Mouse (Mus musculus) heart, embryonic 16.5 days (tissue): ENCODE results near the gene Srp9. TPM values are rescaled to one million over a fixed set of nuclear protein-coding genes. Genes with fewer than 3 reads are reported as not detected.
A peak's percentile ranks its signal among the peaks of the same experiment; 100 is the strongest.

Experiments used
- ATAC-seq: fragments of 200-750 bp; cut with Nextera tagmentation; replicated peaks from 2 replicates; pipeline ENCODE4 v1.8.0; 2017; ENCODE audit warnings: moderate number of reproducible peaks; ENCODE audit not compliant: insufficient read depth, low FRiP score; ENCODE audit errors: extremely low read depth
- H3K27ac ChIP-seq: fragments of 300-500 bp; sonication (generic); 2 replicates; pipeline ENCODE4 v1.5.1; 2014; ENCODE audit warnings: mild to moderate bottlenecking, low read length, control low read depth, moderate library complexity
- H3K27me3 ChIP-seq: fragments of 300-500 bp; sonication (generic); 2 replicates; pipeline ENCODE4 v1.6.1; 2014; ENCODE audit warnings: low read length, mixed read lengths; ENCODE audit not compliant: control insufficient read depth, insufficient read depth
- H3K36me3 ChIP-seq: fragments of 300-500 bp; sonication (generic); 2 replicates; pipeline ENCODE4 v1.6.1; 2014; ENCODE audit not compliant: control insufficient read depth, insufficient read depth
- H3K4me1 ChIP-seq: fragments of 300-500 bp; sonication (generic); 2 replicates; pipeline ENCODE4 v1.6.1; 2014; ENCODE audit warnings: low read length, mixed read lengths; ENCODE audit not compliant: control insufficient read depth, insufficient read depth
- H3K4me2 ChIP-seq: fragments of 300-500 bp; sonication (generic); 2 replicates; pipeline ENCODE4 v1.6.1; 2014; ENCODE audit warnings: low read depth, mild to moderate bottlenecking, control low read depth, low read length
- H3K4me3 ChIP-seq: fragments of 300-500 bp; sonication (generic); 2 replicates; pipeline ENCODE4 v1.5.1; 2014; ENCODE audit warnings: mild to moderate bottlenecking, control low read depth, low read length
- H3K9ac ChIP-seq: fragments of 300-500 bp; sonication (generic); 2 replicates; pipeline ENCODE4 v1.6.1; 2014; ENCODE audit warnings: low read length, control low read depth
- H3K9me3 ChIP-seq: fragments of 300-500 bp; sonication (generic); replicated peaks from 2 replicates; pipeline ENCODE4 v1.6.1; 2016; ENCODE audit warnings: low read length; ENCODE audit not compliant: control insufficient read depth
- WGBS: fragments of 180-500 bp; shearing (Covaris S2); extraction: QIAGEN DNeasy Blood & Tissue Kit; methylation state at CpG from one replicate; pipeline ENCODE4 v1.1.7; 2014; 5-methylcytosine and 5-hydroxymethylcytosine counted together
- polyA plus RNA-seq: library from polyadenylated mRNA; unstranded; fragments of >200 nt; fragmentation: Nextera tagmentation; extraction: Ambion mirVana; gene quantifications from 2 replicates; pipeline ENCODE4 v1.2.1, GENCODE M21; 2015

The Srp9 gene
- polyA plus RNA-seq, 1 experiment from 2014 or later = 111 TPM

GRCm38 (mm10) chr1:182090298-182090677 lies 34.2 kb upstream of the Srp9 start:
- WGBS = 23% methylated on average over 5 of the region's 5 CpGs
- no peaks in the 10 kb centered on the region for H3K36me3 ChIP-seq
- no peak overlapping the region for H3K4me3 ChIP-seq
- ATAC-seq = no peak
- no peaks in the 10 kb centered on the region for H3K9me3 ChIP-seq
- peak overlapping the region; percentile 88 for H3K27ac ChIP-seq
- peaks cover 50% of the 10 kb centered on the region for H3K4me1 ChIP-seq
- no peaks in the 10 kb centered on the region for H3K27me3 ChIP-seq
- no peak overlapping the region for H3K4me2 ChIP-seq
- H3K9ac ChIP-seq = peak overlapping the region; percentile 52

DNA sequence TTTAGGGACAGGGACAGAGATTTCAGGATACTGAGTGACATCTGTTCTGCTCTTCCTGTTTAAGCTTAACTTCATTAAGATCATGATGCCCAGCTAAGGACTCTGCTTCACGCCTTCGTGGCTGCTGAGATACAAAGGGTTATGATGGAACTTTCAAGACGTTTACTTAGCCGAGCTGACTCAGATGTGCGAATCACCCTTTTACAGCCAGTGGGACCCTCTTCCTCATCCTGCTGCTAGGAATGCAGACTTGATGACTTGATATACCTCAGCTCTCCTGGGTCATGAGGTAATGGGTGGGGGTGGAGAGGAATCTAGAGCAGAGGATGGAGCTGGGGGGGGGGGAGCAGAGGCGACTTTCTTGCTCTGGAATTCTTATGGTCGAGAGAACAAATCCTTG lies 33.3 kb upstream of the Srp9 start:
- H3K27ac ChIP-seq = no peak overlapping the region
- no peak overlapping the region for H3K4me3 ChIP-seq
- no peaks in the 10 kb centered on the region for H3K36me3 ChIP-seq
- H3K4me2 ChIP-seq = no peak overlapping the region
- H3K27me3 ChIP-seq = no peaks in the 10 kb centered on the region
- ATAC-seq = no peak
- peaks cover 52% of the 10 kb centered on the region for H3K4me1 ChIP-seq
- 58% methylated on average over 7 of the region's 7 CpGs for WGBS
- no peaks in the 10 kb centered on the region for H3K9me3 ChIP-seq
- no peak overlapping the region for H3K9ac ChIP-seq

GRCm38 (mm10) chr1:182091746-182092412 lies 32.7 kb upstream of the Srp9 start:
- H3K9me3 ChIP-seq = no peaks in the 10 kb centered on the region
- WGBS = 80% methylated on average over 13 of the region's 13 CpGs
- no peak overlapping the region for H3K9ac ChIP-seq
- H3K4me2 ChIP-seq = no peak overlapping the region
- no peaks in the 10 kb centered on the region for H3K36me3 ChIP-seq
- H3K27me3 ChIP-seq = no peaks in the 10 kb centered on the region
- no peak for ATAC-seq
- H3K4me1 ChIP-seq = peaks cover 48% of the 10 kb centered on the region
- H3K27ac ChIP-seq = 0 out of 2 replicates have a peak overlapping the region, but pooled peaks have one; percentile 1
- H3K4me3 ChIP-seq = no peak overlapping the region

DNA sequence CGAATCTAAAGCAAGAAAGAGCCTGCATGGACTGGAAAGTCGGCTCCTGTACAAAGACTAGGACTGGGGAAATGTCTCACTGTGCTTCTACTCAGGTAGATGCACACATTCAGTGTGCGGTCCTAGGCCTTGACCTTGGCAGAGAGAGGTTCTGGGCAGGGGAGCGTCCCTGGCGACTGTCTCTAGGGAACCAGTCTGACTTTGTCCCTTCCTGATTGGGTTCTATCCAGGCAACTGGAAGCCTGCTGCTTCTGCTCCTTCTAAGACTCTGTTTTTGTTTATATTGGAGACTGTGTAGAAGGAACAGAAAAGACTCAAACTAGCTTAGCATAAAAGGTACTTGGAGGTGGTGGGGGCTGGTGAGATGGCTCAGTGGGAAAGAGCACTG lies 32.1 kb upstream of the Srp9 start:
- 76% methylated on average over 5 of the region's 5 CpGs for WGBS

DNA sequence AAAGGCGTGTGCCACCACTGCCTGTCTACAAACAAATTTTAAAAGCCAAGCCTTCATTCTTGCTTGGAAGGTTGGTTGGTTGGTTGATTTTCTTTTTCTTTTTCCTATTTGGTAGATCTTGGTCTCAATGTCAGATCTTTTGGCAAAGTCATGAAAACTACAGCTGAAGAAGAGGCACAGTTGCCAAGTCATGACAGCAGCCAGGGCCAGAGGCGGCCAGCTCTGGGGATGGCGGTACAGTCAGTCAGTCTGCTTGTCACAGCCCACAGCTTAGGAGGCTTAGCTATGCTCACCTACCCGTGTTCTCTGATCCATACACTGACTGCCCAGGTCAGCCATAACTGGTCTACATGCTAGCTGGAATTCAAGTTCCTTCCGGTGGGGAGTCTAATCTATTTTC lies 31.1 kb upstream of the Srp9 start:
- ATAC-seq = no peak
- Histone ChIP-seq H3K4me2 (no peak overlapping the region), H3K4me1 (peaks cover 34% of the 10 kb centered on the region), H3K9me3 (no peaks in the 10 kb centered on the region), H3K36me3 (no peaks in the 10 kb centered on the region), H3K9ac (no peak overlapping the region), H3K27me3 (no peaks in the 10 kb centered on the region), H3K4me3 (no peak overlapping the region), H3K27ac (no peak overlapping the region)
- 91% methylated on average over 5 of the region's 5 CpGs for WGBS

More for the DNA sequence above, 32.1 kb upstream of the Srp9 start:
- H3K9me3 ChIP-seq = no peaks in the 10 kb centered on the region
- H3K4me3 ChIP-seq = no peak overlapping the region
- H3K27me3 ChIP-seq = no peaks in the 10 kb centered on the region
- H3K27ac ChIP-seq = 0 out of 2 replicates have a peak overlapping the region, but pooled peaks have one; percentile 1
- H3K36me3 ChIP-seq = no peaks in the 10 kb centered on the region
- peaks cover 43% of the 10 kb centered on the region for H3K4me1 ChIP-seq
- no peak overlapping the region for H3K9ac ChIP-seq
- no peak for ATAC-seq
- no peak overlapping the region for H3K4me2 ChIP-seq

DNA sequence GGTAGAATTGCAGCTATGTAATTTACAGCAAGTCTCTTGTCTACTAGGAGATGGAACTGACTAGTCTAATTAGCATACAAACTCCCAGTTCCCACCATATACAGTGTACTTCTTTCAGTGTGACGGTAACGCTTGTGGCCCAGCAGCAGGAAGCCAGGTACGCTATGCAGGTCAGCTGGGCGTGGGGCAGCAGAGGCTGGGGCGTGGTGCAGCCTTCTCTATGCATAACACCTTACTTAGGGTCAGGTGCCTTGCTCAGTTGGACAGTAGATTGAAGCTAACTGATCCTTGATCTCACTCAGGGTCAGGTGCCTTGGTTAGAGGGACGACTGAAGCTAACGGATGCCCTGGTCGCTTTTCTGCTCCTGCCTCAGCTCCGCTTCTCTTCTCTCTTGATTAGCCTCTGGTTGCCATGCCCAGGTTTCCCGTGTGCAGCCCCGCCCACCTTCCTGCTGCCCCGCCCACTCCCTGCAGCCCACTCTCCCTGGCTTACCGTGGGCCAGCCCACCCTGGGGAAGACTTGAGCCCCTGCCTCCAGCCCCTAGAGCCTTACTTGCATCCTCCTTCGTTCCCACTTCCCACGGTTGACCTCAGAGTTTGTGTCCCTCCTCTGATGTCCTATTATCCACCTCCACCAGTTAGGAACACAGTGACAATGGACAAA lies 29.9 kb upstream of the Srp9 start:
- 47% methylated on average over 15 of the region's 15 CpGs for WGBS
- H3K4me1 ChIP-seq = peaks cover 27% of the 10 kb centered on the region

DNA sequence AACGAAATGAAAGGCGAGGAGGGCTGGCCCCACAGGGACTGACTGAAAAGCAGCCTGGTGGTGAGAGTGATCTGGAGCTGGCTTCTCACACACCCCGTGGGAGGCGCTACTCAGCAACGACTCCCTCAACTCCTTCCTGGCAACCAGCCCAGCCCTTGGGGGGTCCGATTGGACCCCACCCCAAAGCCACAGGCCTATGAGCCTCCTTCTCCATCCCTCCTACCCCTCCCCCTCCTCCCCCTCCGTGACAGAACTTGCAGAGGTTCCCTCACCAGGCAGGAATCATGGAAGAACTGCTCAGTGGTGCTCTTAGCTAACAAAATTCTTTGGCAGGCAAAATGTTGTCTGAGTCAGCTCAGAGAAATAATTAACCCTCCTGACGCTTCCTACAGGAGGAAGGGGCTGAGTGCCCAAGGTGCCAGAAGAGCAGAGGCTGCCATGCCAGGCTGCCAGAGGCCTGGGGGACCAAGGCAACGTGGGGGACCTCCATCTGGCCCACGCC lies 29.2 kb upstream of the Srp9 start:
- H3K27ac ChIP-seq = no peak overlapping the region
- peak overlapping the region; percentile 5 for H3K4me2 ChIP-seq
- no peak overlapping the region for H3K9ac ChIP-seq
- no peaks in the 10 kb centered on the region for H3K9me3 ChIP-seq
- 23% methylated on average over 10 of the region's 10 CpGs for WGBS
- peaks cover 20% of the 10 kb centered on the region for H3K4me1 ChIP-seq
- no peaks in the 10 kb centered on the region for H3K36me3 ChIP-seq
- ATAC-seq = no peak
- H3K27me3 ChIP-seq = no peaks in the 10 kb centered on the region
- no peak overlapping the region for H3K4me3 ChIP-seq

More for the DNA sequence above, 29.9 kb upstream of the Srp9 start:
- Histone ChIP-seq H3K36me3 (no peaks in the 10 kb centered on the region), H3K27ac (no peak overlapping the region; the same call in 1 of the 2 replicates), H3K27me3 (no peaks in the 10 kb centered on the region), H3K9ac (no peak overlapping the region), H3K9me3 (no peaks in the 10 kb centered on the region), H3K4me2 (peak overlapping the region; percentile 5; the same call in 1 of the 2 replicates), H3K4me3 (no peak overlapping the region)
- ATAC-seq = no peak

DNA sequence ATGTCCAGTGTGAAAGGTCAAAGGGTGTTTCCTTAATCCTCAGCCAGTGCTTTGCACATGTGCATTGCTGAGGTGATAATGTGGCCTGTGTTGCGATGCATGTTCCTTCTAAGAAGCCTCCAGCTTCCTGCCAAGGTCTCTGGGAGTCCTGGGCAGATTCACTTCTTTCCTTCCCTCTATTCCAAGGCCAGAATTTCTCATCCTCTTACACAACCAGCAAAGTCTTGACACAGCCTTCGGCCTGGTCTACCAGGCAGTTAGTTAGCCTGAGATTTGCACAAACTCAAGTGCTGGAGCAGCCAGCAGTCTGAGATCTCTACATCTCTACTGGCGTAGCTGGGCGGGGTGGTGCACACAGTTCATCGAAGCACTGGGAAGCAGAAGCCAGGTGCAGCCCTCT lies 27.8 kb upstream of the Srp9 start:
- Histone ChIP-seq H3K9me3 (no peaks in the 10 kb centered on the region), H3K27ac (peak overlapping the region; percentile 48; the same call in 1 of the 2 replicates), H3K4me2 (no peak overlapping the region), H3K9ac (no peak overlapping the region), H3K27me3 (no peaks in the 10 kb centered on the region), H3K4me1 (peaks cover 15% of the 10 kb centered on the region), H3K4me3 (no peak overlapping the region), H3K36me3 (no peaks in the 10 kb centered on the region)
- no peak for ATAC-seq
- WGBS = 70% methylated on average over 5 of the region's 5 CpGs

- H3K9ac ChIP-seq = no peak overlapping the region
- ATAC-seq = no peak
- no peak overlapping the region for H3K4me3 ChIP-seq
- H3K4me2 ChIP-seq = no peak overlapping the region
- no peaks in the 10 kb centered on the region for H3K9me3 ChIP-seq
- peaks cover 23% of the 10 kb centered on the region for H3K4me1 ChIP-seq
- no peaks in the 10 kb centered on the region for H3K27me3 ChIP-seq
- no peak overlapping the region for H3K27ac ChIP-seq
- WGBS = 38% methylated on average over 5 of the region's 5 CpGs
- H3K36me3 ChIP-seq = no peaks in the 10 kb centered on the region
Measured at GRCm38 (mm10) chr1:182099062-182099461, 25.5 kb upstream of the Srp9 start.
